Mouse (Mus musculus) heart, postnatal 14 days (tissue): Measurements from ENCODE around the gene Erc1. TPM values are rescaled to one million over a fixed set of nuclear protein-coding genes. Genes with fewer than 3 reads are reported as not detected.

Experiments
- DNase-seq, 2 experiments: peaks; one replicate each; pipeline ENCODE4 v3.0.0; 2021 to 2022
- intact Hi-C: fragments of 180-260 bp; cut with DNase I; formaldehyde crosslinking; loops from one replicate; pipeline ENCODE4 v1.15.1; 2025
- total RNA-seq, 2 experiments: library from RNA; stranded (reverse); gene quantifications; 2 replicates each; pipeline ENCODE4 v1.2.3; 2021

Erc1 gene
- total RNA-seq, 2 experiments from 2014 or later: 36.9 to 39.9 TPM

GRCm38 (mm10) chr6:119635629-119636028 is 212.3 kb downstream of the Erc1 start:
- intact Hi-C loops: no loop called here
- peak; percentile 12 to 17 for DNase-seq

- intact Hi-C loops: no loop called here
- DNase-seq: no peak
Observed at GRCm38 (mm10) chr6:119630622-119631021, 217.3 kb downstream of the Erc1 start.

- intact Hi-C loops: no loop called here
- DNase-seq: no peak
Observed at GRCm38 (mm10) chr6:119601379-119601778, 246.6 kb downstream of the Erc1 start.

- intact Hi-C loops: no loop called here
Observed at GRCm38 (mm10) chr6:119595440-119595839, 252.5 kb downstream of the Erc1 start.

GRCm38 (mm10) chr6:119590872-119591271 is 257.1 kb downstream of the Erc1 start:
- intact Hi-C loops: no loop called here

More at GRCm38 (mm10) chr6:119595440-119595839, 252.5 kb downstream of the Erc1 start:
- peak; percentile 27 to 37 for DNase-seq

GRCm38 (mm10) chr6:119587897-119588296 is 260.1 kb downstream of the Erc1 start:
- no peak for DNase-seq
- intact Hi-C loops: no loop called here

More at GRCm38 (mm10) chr6:119590872-119591271, 257.1 kb downstream of the Erc1 start:
- no peak for DNase-seq

- intact Hi-C loops: no loop called here
- DNase-seq: no peak
Observed at GRCm38 (mm10) chr6:119587454-119587853, 260.5 kb downstream of the Erc1 start.

GRCm38 (mm10) chr6:119585652-119586375 is 262.2 kb downstream of the Erc1 start:
- intact Hi-C loops: no loop called here
- DNase-seq: peak; percentile 37 to 50

GRCm38 (mm10) chr6:119584061-119584460 is 263.9 kb downstream of the Erc1 start:
- intact Hi-C loops: no loop called here
- DNase-seq: no peak

- intact Hi-C loops: no loop called here
- DNase-seq: no peak
Observed at GRCm38 (mm10) chr6:119583165-119583564, 264.8 kb downstream of the Erc1 start.

GRCm38 (mm10) chr6:119576706-119577105 is 271.3 kb downstream of the Erc1 start:
- no peak for DNase-seq
- intact Hi-C loops: no loop called here

GRCm38 (mm10) chr6:119575331-119575730 is 272.6 kb downstream of the Erc1 start:
- intact Hi-C loops: no loop called here
- DNase-seq: no peak

GRCm38 (mm10) chr6:119572296-119572695 is 275.7 kb downstream of the Erc1 start:
- DNase-seq: peak in 1 of 2 experiments; percentile 47
- intact Hi-C loops: no loop called here

- intact Hi-C loops: no loop called here
- DNase-seq: no peak
Observed at GRCm38 (mm10) chr6:119570797-119571196, 277.2 kb downstream of the Erc1 start.

GRCm38 (mm10) chr6:119568339-119568738 is 279.6 kb downstream of the Erc1 start:
- no peak for DNase-seq
- intact Hi-C loops: no loop called here

- peak; percentile 30 to 57 for DNase-seq
- intact Hi-C loops: no loop called here
Observed at GRCm38 (mm10) chr6:119565451-119566379, 282.3 kb downstream of the Erc1 start.

- intact Hi-C loops: no loop called here
- peak; percentile 22 to 37 for DNase-seq
Observed at GRCm38 (mm10) chr6:119562558-119562957, 285.4 kb downstream of the Erc1 start.

GRCm38 (mm10) chr6:119558855-119559254 is 289.1 kb downstream of the Erc1 start:
- intact Hi-C loops: no loop called here
- no peak for DNase-seq

GRCm38 (mm10) chr6:119554439-119554838 is 293.5 kb downstream of the Erc1 start:
- intact Hi-C loops: no loop called here
- DNase-seq: no peak

- intact Hi-C loops: loop anchor here (5.0 kb wide), 1 partner anchor 52 kb away; no protein-coding TSS in a partner anchor
- DNase-seq: no peak
Observed at GRCm38 (mm10) chr6:119544518-119544864, 303.5 kb downstream of the Erc1 start.

- DNase-seq: peak; percentile 43 to 51
- intact Hi-C loops: loop anchor here (5.0 kb wide), 1 partner anchor 52 kb away; no protein-coding TSS in a partner anchor
Observed at GRCm38 (mm10) chr6:119543803-119544517, 304.0 kb downstream of the Erc1 start, which contains the start of gene Wnt5b. TSS of gene Wnt5b (minus strand) at chr6:119544347.
